Mouse (Mus musculus) ES-E14 (cell line): ENCODE results near the gene Gm572.

Source experiments
- CHD2 ChIP-seq: IDR thresholded peaks from 2 replicates; pipeline ENCODE4 v1.6.1; 2014; ENCODE audit warnings: mild to moderate bottlenecking, low read depth, low read length, inconsistent platforms
- ZNF384 ChIP-seq: IDR thresholded peaks from 2 replicates; pipeline ENCODE4 v1.6.1; 2012; ENCODE audit warnings: low read depth, low read length, inconsistent platforms

DNA sequence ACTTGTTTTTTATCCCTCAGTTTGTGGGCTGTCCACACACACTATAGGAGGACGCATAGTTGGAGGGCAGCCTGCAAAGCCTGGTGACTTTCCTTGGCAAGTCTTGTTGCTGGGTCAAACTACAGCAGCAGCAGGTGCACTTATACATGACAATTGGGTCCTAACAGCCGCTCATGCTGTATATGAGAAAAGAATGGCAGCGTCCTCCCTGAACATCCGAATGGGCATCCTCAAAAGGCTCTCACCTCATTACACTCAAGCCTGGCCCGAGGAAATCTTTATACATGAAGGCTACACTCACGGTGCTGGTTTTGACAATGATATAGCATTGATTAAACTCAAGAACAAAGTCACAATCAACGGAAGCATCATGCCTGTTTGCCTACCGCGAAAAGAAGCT, 29.4 kb upstream of the Gm572 start:
- no peak for TF ChIP-seq ZNF384
- no peak for TF ChIP-seq CHD2
